Mouse (Mus musculus) bone marrow, adult 2 months (tissue): ENCODE results near the gene Rhox1. TPM values are rescaled to one million over a fixed set of nuclear protein-coding genes. Genes with fewer than 3 reads are reported as not detected.

Experiments
- H3K27ac ChIP-seq: fragments of 200-500 bp; 2 replicates; pipeline ENCODE4 v1.5.1; 2012; ENCODE audit warnings: low read depth, mild to moderate bottlenecking, control low read depth, inconsistent platforms, low read length; ENCODE audit not compliant: control insufficient read depth, poor library complexity, insufficient read depth
- H3K4me1 ChIP-seq: fragments of 200-500 bp; 2 replicates; pipeline ENCODE4 v1.6.1; 2011; ENCODE audit warnings: low read length; ENCODE audit not compliant: control insufficient read depth, insufficient read depth
- H3K4me3 ChIP-seq: fragments of 200-500 bp; replicated peaks from 2 replicates; pipeline ENCODE3; 2011; ENCODE audit warnings: mild to moderate bottlenecking, low read depth, low read length, control low read depth; ENCODE audit not compliant: control insufficient read depth
- CTCF ChIP-seq: fragments of 200-500 bp; IDR thresholded peaks from 2 replicates; pipeline ENCODE4 v1.5.1; 2011; ENCODE audit warnings: low read length, control low read depth; ENCODE audit not compliant: control insufficient read depth, insufficient read depth
- POLR2A ChIP-seq: fragments of 200-500 bp; IDR thresholded peaks from 2 replicates; pipeline ENCODE4 v1.6.1; 2011; ENCODE audit warnings: low read depth, mild to moderate bottlenecking, control low read depth, low read length, borderline replicate concordance; ENCODE audit not compliant: control insufficient read depth
- WGBS: fragments of 180-500 bp; shearing (Covaris S2); methylation state at CpG from one replicate; pipeline ENCODE4 v1.1.7; 2018; 5-methylcytosine and 5-hydroxymethylcytosine counted together
- polyA plus RNA-seq: library from polyadenylated mRNA; stranded (reverse); fragments of >200 nt; gene quantifications from 2 replicates; pipeline ENCODE4 v1.2.4, GENCODE M21; 2011; ENCODE audit warnings: low replicate concordance; ENCODE audit not compliant: missing spikeins, insufficient read depth, insufficient read length

The Rhox1 gene
- polyA plus RNA-seq, 1 experiment = not detected

GRCm38 (mm10) chrX:37168742-37169141 is 53.3 kb downstream of the Rhox1 start, which contains the start of gene Akap14:
TSS of gene Akap14 (minus strand) at chrX:37168842.
- H3K4me1 ChIP-seq = no peaks in the 10 kb centered on the region; the same call in 1 of the 2 replicates
- no peak within 1 kb of the TSS for H3K4me3 ChIP-seq
- H3K27ac ChIP-seq = no peak within 1 kb of the TSS
- no peak for TF ChIP-seq POLR2A
- TF ChIP-seq CTCF = no peak
- WGBS = 65% methylated on average over 5 of the region's 5 CpGs

- WGBS = 15% methylated on average over 3 of the region's 3 CpGs
- H3K4me3 ChIP-seq = no peak overlapping the region
- H3K4me1 ChIP-seq = no peaks in the 10 kb centered on the region
- no peak overlapping the region for H3K27ac ChIP-seq
- no peak for TF ChIP-seq POLR2A
- no peak for TF ChIP-seq CTCF
Observed at GRCm38 (mm10) chrX:37167085-37167484, 55.0 kb downstream of the Rhox1 start.

Other genes with a start within 250 kb of the Rhox1 start
- 12.6 and 17.5 TPM in 2 replicates for gene Sept6, start 230.5 kb downstream of the Rhox1 start, polyA plus RNA-seq
- gene Sowahd, start 173.4 kb downstream of the Rhox1 start, polyA plus RNA-seq = not detected in 2 replicates
- 407 and 550 TPM in 2 replicates for gene Rpl39, start 136.9 kb downstream of the Rhox1 start, polyA plus RNA-seq
- gene Upf3b, start 111.9 kb downstream of the Rhox1 start, polyA plus RNA-seq = 40.7 and 43.2 TPM in 2 replicates
- 4.0 and 9.2 TPM in 2 replicates for gene Nkap, start 95.5 kb downstream of the Rhox1 start, polyA plus RNA-seq
- gene Akap14, start 53.4 kb downstream of the Rhox1 start, polyA plus RNA-seq = 0.54 TPM in 1 of 2 replicates, not detected in the other
- gene Ndufa1, start 31.1 kb downstream of the Rhox1 start, polyA plus RNA-seq = 74.4 and 125 TPM in 2 replicates
- 1.3 and 3.3 TPM in 2 replicates for gene Rnf113a1, start 31.0 kb downstream of the Rhox1 start, polyA plus RNA-seq
- not detected in 2 replicates for gene Gm9, start 11.2 kb downstream of the Rhox1 start, polyA plus RNA-seq
- gene Rhox2a, start 22.7 kb upstream of the Rhox1 start, polyA plus RNA-seq = not detected in 2 replicates
- gene Rhox3a, start 27.7 kb upstream of the Rhox1 start, polyA plus RNA-seq = not detected in 2 replicates
- gene Rhox4a, start 43.1 kb upstream of the Rhox1 start, polyA plus RNA-seq = not detected in 2 replicates
- gene Rhox3a2, start 157.8 kb upstream of the Rhox1 start, polyA plus RNA-seq = not detected in 2 replicates
- gene Rhox4a2, start 168.6 kb upstream of the Rhox1 start, polyA plus RNA-seq = not detected in 2 replicates
- not detected in 2 replicates for gene Rhox2b, start 189.8 kb upstream of the Rhox1 start, polyA plus RNA-seq
- gene Rhox4b, start 210.2 kb upstream of the Rhox1 start, polyA plus RNA-seq = not detected in 2 replicates
- gene Rhox2c, start 231.4 kb upstream of the Rhox1 start, polyA plus RNA-seq = not detected in 2 replicates
- not detected in 2 replicates for gene Rhox3c, start 236.3 kb upstream of the Rhox1 start, polyA plus RNA-seq